Mouse (Mus musculus): Measurements from ENCODE around the gene Lrrfip2.
A peak's percentile ranks its signal among the peaks of the same experiment; 100 is the strongest.

Gene Lrrfip2

DNA sequence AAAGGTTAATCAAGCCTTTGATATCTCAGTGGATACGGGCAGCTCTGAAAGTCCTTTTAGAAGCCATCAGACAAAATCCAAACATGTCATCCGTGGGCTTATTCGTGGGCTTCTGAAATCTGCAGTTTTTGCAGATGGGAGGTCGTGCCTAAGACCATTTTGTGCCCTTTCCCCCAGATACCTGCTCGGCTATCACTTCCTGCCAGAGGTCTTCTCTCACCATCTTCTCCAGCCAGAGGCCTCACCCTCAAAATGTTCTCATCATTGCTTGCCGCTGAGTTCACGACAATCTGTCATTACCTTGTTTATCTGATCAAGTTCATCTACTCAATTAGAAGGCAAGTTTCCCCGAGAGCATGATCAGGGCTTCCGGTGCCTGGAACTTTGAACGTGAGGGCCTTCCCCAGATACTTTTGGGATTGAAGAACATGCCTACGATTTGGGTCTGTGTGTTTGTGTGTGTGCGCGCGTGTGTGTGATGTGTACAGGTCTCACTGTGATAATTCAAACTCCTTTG is at the start of gene Lrrfip2:
Gene Lrrfip2 (plus strand): TSS at position 467 of the 517 bp plus-strand sequence.
- no peak for DNase-seq (ENCODE audit: low read depth)

- no peak for DNase-seq (ENCODE audit: low read depth)
Observed at GRCm38 (mm10) chr9:111070546-111070961, 46.8 kb upstream of the Lrrfip2 start.

DNA sequence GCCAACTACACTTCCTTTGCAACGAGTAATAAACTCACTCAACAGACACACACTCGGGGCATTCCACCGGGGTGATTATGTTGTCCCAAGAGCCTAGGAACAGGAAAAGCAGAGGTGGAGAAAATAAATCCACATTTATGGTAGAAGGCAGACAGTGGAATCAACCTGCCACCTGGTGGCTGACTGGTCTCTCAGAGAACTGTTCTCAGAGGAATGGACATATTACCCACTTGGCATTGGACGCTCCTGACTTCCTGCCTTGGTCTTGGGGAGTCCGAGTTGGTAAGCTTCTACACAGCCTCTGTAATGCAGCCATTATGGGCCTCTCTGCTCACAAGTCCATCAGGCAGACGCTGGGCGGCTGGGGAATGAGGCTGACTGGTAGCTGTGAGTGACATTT is 45.2 kb upstream of the Lrrfip2 start:
- peak; percentile 44 for DNase-seq (ENCODE audit: low read depth)

DNA sequence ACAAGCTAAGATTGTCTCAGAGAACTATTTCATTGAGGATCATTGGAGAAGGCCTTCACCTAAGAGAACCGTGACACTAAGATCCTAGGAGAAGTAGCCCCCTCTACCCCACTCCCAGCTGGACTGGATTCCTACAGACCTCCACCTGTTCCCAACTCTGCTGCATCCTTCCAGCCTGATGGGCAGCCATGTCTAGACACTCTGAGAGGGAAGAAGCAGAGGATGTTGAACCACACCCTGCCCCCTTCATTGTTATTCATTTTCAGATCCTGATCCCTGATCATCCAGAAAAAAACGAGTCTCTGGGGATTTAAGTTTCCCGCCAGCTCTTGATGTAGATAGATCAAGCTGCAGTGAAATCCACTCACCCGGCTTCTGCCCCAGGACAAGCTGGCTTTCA is 44.4 kb upstream of the Lrrfip2 start:
- no peak for DNase-seq (ENCODE audit: low read depth)

GRCm38 (mm10) chr9:111077745-111078144 is 39.6 kb upstream of the Lrrfip2 start:
- no peak for DNase-seq (ENCODE audit: low read depth)

GRCm38 (mm10) chr9:111080801-111081200 is 36.6 kb upstream of the Lrrfip2 start:
- DNase-seq (ENCODE audit: low read depth): no peak

- no peak for DNase-seq (ENCODE audit: low read depth)
Observed at GRCm38 (mm10) chr9:111081765-111082164, 35.6 kb upstream of the Lrrfip2 start.

GRCm38 (mm10) chr9:111085329-111085728 is 32.1 kb upstream of the Lrrfip2 start:
- no peak for DNase-seq (ENCODE audit: low read depth)

DNA sequence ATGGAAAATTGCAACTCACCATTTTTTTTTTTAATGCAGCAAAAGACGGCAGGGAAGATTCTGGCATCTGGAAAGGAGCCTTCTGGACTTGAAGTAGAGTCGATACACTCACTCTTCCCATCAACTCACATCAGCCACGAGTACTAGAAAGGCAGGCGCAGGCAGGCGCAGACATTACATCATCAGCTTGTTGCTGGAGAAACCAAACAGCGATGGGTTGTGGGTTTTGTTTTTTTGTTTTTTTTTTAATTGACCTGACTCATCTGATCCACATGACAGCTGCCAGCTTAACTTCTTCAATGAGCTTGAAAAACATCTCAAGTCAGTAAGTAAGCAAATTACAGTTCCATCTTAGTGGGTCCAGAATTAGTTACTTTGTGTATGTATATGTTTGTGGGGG is 31.3 kb upstream of the Lrrfip2 start:
- DNase-seq (ENCODE audit: low read depth): peak; percentile 9

GRCm38 (mm10) chr9:111086995-111087606 is 30.3 kb upstream of the Lrrfip2 start:
- no peak for DNase-seq (ENCODE audit: low read depth)

DNA sequence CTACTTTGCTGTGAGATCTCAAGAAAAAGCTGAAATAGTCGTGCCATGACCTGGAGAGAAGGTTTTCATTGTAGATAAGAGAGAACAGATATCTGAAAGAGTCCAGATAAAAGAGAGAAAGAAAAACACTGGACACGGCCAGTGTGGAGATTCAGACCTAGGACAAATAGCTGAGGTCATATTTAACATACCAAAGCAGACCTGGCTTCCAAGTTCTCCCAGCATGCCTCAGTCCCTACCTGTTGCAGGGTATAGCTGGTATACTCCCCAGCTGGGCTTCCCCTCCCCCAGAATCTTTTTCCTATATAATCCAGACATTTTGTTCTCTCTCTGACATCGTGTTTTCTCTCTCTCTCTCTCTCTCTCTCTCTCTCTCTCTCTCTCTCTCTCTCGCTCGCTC is 29.4 kb upstream of the Lrrfip2 start:
- DNase-seq (ENCODE audit: low read depth): no peak

DNA sequence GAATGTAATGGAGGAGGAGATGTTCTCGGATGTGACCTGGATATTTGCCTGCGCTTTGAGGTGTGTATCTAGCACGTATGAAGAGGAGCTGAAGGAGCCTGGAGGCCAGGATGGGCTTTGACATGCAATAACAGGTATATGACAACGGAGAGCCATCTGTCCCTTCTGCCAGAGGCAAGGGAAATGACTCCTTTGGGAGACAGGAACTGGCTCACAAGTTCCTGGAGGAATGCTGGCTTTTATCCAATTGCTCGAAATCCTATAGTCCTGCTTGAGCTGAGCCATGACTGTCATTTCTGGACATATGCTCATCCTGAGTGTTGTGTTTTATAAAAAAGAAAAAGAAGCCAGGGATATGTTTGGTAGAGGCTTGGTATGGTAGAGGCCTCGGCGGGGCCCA is 28.5 kb upstream of the Lrrfip2 start:
- DNase-seq (ENCODE audit: low read depth): no peak

- DNase-seq (ENCODE audit: low read depth): no peak
Observed at GRCm38 (mm10) chr9:111092657-111093056, 24.7 kb upstream of the Lrrfip2 start.

- no peak for DNase-seq (ENCODE audit: low read depth)
Observed at GRCm38 (mm10) chr9:111093094-111093493, 24.3 kb upstream of the Lrrfip2 start.

DNA sequence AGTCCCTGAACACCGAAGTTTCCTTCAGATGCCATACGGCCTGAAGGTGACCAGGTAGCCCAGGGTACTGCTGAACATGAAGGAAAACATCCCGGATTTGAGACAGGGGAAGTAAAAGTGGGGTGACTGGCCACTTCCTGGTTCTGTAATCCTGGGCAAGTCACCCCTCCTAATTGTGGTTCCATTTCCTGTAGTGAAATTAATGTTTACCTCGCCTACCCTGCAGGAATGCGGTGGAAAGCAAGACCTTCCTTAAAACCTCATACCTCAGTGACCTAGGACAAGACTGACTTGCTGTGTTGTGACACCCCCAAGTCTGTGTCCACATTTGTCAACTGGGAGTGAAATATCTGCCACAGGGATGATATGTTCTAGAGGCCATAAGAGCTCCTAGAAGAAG is 22.8 kb upstream of the Lrrfip2 start:
- no peak for DNase-seq (ENCODE audit: low read depth)

- DNase-seq (ENCODE audit: low read depth): no peak
Observed at GRCm38 (mm10) chr9:111095710-111096109, 21.7 kb upstream of the Lrrfip2 start.

- DNase-seq (ENCODE audit: low read depth): no peak
Observed at GRCm38 (mm10) chr9:111096419-111097326, 20.7 kb upstream of the Lrrfip2 start.

DNA sequence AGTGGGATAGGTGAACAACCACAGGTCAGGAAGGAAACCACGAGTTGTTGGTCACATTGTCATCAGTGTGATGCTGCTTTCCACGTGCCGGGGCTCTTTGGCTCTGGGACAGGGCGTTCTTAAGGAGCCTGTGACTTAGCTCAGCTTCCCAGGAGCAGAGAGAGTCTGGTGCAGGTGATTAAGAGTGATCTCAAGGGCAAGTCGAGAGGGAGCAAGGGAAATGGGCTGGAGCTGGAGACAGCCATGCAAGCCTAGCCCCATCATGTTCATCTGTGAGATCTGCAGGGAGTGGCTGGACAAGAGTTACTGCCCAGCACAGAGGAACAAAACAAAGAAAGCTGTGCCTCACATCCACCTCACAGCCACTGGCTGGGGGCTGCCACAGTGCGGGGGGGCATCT is 19.8 kb upstream of the Lrrfip2 start:
- no peak for DNase-seq (ENCODE audit: low read depth)

DNA sequence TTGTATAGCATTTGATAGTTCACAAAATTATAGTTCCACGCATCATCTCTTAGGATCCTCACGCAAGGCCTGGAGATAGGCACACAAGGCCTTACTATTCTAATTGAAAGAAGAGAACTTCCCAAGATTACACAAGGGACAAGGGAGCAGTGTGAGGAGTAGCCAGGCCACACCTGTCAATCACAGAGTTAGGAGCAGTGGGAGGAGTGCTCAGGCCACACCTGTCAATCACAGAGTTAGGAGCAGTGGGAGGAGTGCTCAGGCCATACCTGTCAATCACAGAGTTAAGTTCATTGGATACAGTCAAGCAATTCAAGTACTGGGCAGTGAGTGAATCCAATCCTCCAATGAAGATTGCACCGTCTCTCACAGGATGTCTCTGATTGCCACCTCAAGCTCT is 17.0 kb upstream of the Lrrfip2 start:
- DNase-seq (ENCODE audit: low read depth): no peak

DNA sequence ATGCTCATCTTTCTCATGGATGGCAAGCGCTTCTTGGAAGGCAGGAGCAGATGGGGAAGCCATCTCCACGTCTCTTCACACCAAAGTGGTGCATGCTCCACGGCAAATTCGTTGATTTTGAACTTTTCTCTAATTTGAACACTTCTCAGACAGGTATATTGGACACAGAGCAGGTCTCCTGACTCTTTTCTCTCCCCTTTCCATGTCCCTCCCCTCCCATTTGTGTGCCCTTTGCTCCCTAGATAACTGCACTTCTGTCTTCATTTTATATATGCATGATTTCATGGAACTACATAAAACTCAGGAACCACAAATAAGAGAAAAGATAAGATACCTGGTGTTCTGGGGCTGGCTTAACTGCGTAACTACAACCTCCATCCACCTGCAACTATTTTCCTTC is 14.1 kb upstream of the Lrrfip2 start:
- no peak for DNase-seq (ENCODE audit: low read depth)

DNA sequence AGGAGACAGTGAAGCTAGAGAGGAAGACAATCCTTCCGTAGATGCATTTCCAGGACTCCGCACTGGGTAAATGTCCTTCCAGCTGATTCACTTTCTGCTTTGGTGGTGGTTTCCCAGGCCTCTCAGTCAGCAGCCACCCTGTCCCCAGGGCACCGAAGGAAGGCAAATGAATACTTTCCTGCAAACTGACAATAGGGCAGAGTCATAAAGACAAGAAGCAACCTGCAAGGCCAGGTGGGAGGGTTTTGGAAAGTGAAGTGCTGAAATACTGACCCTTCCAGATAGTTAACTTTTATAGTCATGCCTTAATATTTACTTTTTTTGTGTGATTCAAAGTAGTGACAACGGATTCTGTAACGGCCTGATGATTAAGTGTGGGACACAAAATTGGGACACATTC is 13.5 kb upstream of the Lrrfip2 start:
- no peak for DNase-seq (ENCODE audit: low read depth)

GRCm38 (mm10) chr9:111107863-111108262 is 9.5 kb upstream of the Lrrfip2 start:
- DNase-seq (ENCODE audit: low read depth): no peak

DNA sequence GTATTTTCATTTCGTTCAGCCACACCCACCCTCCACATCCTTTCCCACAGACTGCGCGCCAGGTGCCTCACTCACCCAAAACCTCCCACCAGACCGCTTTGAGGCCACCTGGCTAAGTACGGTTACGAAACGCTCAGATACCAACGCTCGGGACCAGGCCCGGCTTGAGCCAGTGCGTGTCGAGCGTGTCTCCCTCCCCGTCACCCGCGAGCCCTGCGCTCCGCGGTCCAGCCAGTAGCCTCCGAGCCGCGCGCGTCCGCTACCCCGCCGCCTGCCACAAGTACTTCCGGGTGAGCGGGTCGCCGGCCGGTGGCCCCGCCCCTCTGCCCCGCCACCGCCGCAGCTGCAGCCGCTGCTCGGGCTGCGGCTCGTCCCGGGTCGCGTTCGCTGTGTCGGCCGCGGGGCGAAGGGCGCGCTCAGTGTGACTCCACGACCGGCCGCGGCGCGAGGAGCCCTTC is 431 bp downstream of the Lrrfip2 start:
- DNase-seq (ENCODE audit: low read depth): no peak
